Mouse (Mus musculus) hindbrain, embryonic 12.5 days (tissue): Measurements from ENCODE around the gene Galnt13. TPM values are rescaled to one million over a fixed set of nuclear protein-coding genes. Genes with fewer than 3 reads are reported as not detected.

ENCODE experiments used
- ATAC-seq: fragments of 200-750 bp; cut with Nextera tagmentation; 2 replicates; pipeline ENCODE4 v1.8.0; 2017; ENCODE audit warnings: moderate TSS enrichment; ENCODE audit not compliant: low FRiP score
- H3K27ac ChIP-seq: fragments of 300-500 bp; sonication (generic); 2 replicates; pipeline ENCODE4 v1.5.1; 2016; ENCODE audit warnings: mild to moderate bottlenecking
- H3K27me3 ChIP-seq: fragments of 300-500 bp; sonication (generic); 2 replicates; pipeline ENCODE4 v1.6.1; 2016; ENCODE audit warnings: mild to moderate bottlenecking
- H3K36me3 ChIP-seq: fragments of 300-500 bp; sonication (generic); 2 replicates; pipeline ENCODE4 v1.6.1; 2016; ENCODE audit warnings: mild to moderate bottlenecking
- H3K4me1 ChIP-seq: fragments of 300-500 bp; sonication (generic); 2 replicates; pipeline ENCODE4 v1.6.1; 2016
- H3K4me2 ChIP-seq: fragments of 300-500 bp; sonication (generic); replicated peaks from 2 replicates; pipeline ENCODE4 v1.6.1; 2016; ENCODE audit warnings: mild to moderate bottlenecking
- H3K4me3 ChIP-seq: fragments of 300-500 bp; sonication (generic); 2 replicates; pipeline ENCODE4 v1.5.1; 2016; ENCODE audit warnings: mild to moderate bottlenecking
- H3K9ac ChIP-seq: fragments of 300-500 bp; sonication (generic); 2 replicates; pipeline ENCODE4 v1.6.1; 2016; ENCODE audit warnings: mild to moderate bottlenecking, moderate library complexity
- H3K9me3 ChIP-seq: fragments of 300-500 bp; sonication (generic); replicated peaks from 2 replicates; pipeline ENCODE4 v1.6.1; 2016; ENCODE audit warnings: mild to moderate bottlenecking
- WGBS: fragments of 180-500 bp; shearing (Covaris S2); methylation state at CpG from one replicate; pipeline ENCODE4 v1.1.7; 2016; 5-methylcytosine and 5-hydroxymethylcytosine counted together
- polyA plus RNA-seq: library from polyadenylated mRNA; unstranded; fragments of >200 nt; fragmentation: Nextera tagmentation; extraction: Ambion mirVana; gene quantifications from 2 replicates; pipeline ENCODE4 v1.2.1, GENCODE M21; 2016

The Galnt13 gene
- polyA plus RNA-seq, 1 experiment from 2014 or later: 5.1 TPM

- H3K27ac ChIP-seq: no peak overlapping the region
- no peaks in the 10 kb centered on the region for H3K9me3 ChIP-seq
- H3K9ac ChIP-seq: no peak overlapping the region
- H3K4me3 ChIP-seq: no peak overlapping the region
- H3K4me2 ChIP-seq: no peak overlapping the region
- no peak for ATAC-seq
- H3K27me3 ChIP-seq: no peaks in the 10 kb centered on the region
- H3K36me3 ChIP-seq: no peaks in the 10 kb centered on the region
- H3K4me1 ChIP-seq: no peaks in the 10 kb centered on the region
Observed at GRCm38 (mm10) chr2:55153089-55153488, 717.0 kb downstream of the Galnt13 start.

DNA sequence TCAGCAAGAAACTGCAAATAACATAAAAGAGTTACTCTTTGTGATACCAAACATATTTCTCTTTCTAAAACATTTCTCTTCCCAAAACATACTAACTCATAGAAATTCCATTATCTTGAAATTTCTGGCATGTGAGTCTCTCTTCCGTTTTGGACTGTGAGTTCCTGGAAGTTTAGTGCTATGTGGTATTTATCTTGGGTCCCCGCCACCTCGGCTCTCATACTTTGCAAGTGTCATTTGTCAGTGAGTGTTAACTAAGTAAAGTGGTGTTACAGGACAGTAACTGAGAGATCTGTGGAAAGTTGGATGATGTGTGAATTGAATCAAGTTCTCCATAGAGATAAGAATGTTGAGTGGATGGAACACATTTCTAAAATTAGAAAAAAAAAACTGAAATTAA lies 728.7 kb downstream of the Galnt13 start:
- Histone ChIP-seq H3K9ac (no peak overlapping the region), H3K9me3 (no peaks in the 10 kb centered on the region), H3K4me1 (no peaks in the 10 kb centered on the region), H3K27me3 (no peaks in the 10 kb centered on the region), H3K4me2 (no peak overlapping the region), H3K4me3 (no peak overlapping the region), H3K36me3 (no peaks in the 10 kb centered on the region), H3K27ac (no peak overlapping the region)
- 87% methylated on average over 3 of the region's 3 CpGs for WGBS
- no peak for ATAC-seq
